8 mouse cellular contexts compared by ENCODE assay signal in genomic region chr2:152180323-152180722, GRCm38 (mm10). TPM values are rescaled to one million over a fixed set of nuclear protein-coding genes. Genes with fewer than 3 reads are reported as not detected.
DNase-seq lines count a peak whose midpoint lies in the region; ATAC-seq and TF ChIP-seq lines count a peak whose summit lies in the region.

No protein-coding gene starts in this region.

- H3K9ac ChIP-seq in midbrain, postnatal 0 days (replicated peaks; ENCODE audit: low read length, poor library complexity, severe bottlenecking) = no peak overlapping the region
- H3K9ac ChIP-seq in midbrain, embryonic 15.5 days = no peak overlapping the region
- H3K9ac ChIP-seq in heart, embryonic 15.5 days = no peak overlapping the region
- H3K9ac ChIP-seq in limb, embryonic 15.5 days = no peak overlapping the region
- no peak overlapping the region for H3K9ac ChIP-seq in hindbrain, embryonic 13.5 days

- H3K36me3 ChIP-seq in midbrain, postnatal 0 days (ENCODE audit: insufficient read depth, low read length) = no peaks in the 10 kb centered on the region
- H3K36me3 ChIP-seq in midbrain, embryonic 15.5 days (replicated peaks) = no peaks in the 10 kb centered on the region
- H3K36me3 ChIP-seq in heart, embryonic 15.5 days = no peaks in the 10 kb centered on the region
- H3K36me3 ChIP-seq in limb, embryonic 15.5 days = no peaks in the 10 kb centered on the region
- no peaks in the 10 kb centered on the region for H3K36me3 ChIP-seq in hindbrain, embryonic 13.5 days

- TF ChIP-seq CTCF in midbrain, postnatal 0 days (IDR thresholded peaks at IDR 0.05) = no peak
- TF ChIP-seq CTCF in layer of hippocampus, adult 2 months (conservative IDR thresholded peaks at IDR 0.05) = no peak

- H3K4me1 ChIP-seq in midbrain, postnatal 0 days (ENCODE audit: insufficient read depth, low read length) = no peaks in the 10 kb centered on the region
- H3K4me1 ChIP-seq in midbrain, embryonic 15.5 days = peaks cover 5% of the 10 kb centered on the region; the same call in 1 of the 2 replicates
- peaks cover 13% of the 10 kb centered on the region for H3K4me1 ChIP-seq in heart, embryonic 15.5 days (replicated peaks)
- H3K4me1 ChIP-seq in limb, embryonic 15.5 days = peaks cover 7% of the 10 kb centered on the region; the same call in 1 of the 2 replicates
- H3K4me1 ChIP-seq in hindbrain, embryonic 13.5 days (replicated peaks) = peaks cover 11% of the 10 kb centered on the region

- peak; percentile 20 for DNase-seq in midbrain, postnatal 0 days (ENCODE audit: low spot score)
- peak; percentile 76 for DNase-seq in adrenal gland, postnatal 14 days
- no peak for DNase-seq in layer of hippocampus, adult 9-11 months
- no peak for DNase-seq in layer of hippocampus, adult 2 months (ENCODE audit: low spot score in 2 of 2)

- no peak overlapping the region for H3K4me2 ChIP-seq in midbrain, postnatal 0 days (ENCODE audit: low read depth, low read length, poor library complexity, severe bottlenecking)
- no peak overlapping the region for H3K4me2 ChIP-seq in midbrain, embryonic 15.5 days
- H3K4me2 ChIP-seq in heart, embryonic 15.5 days = no peak overlapping the region
- H3K4me2 ChIP-seq in limb, embryonic 15.5 days = no peak overlapping the region
- no peak overlapping the region for H3K4me2 ChIP-seq in hindbrain, embryonic 13.5 days

- no peaks in the 10 kb centered on the region for H3K27me3 ChIP-seq in midbrain, postnatal 0 days (ENCODE audit: insufficient read depth, low read length)
- H3K27me3 ChIP-seq in midbrain, embryonic 15.5 days (replicated peaks) = no peaks in the 10 kb centered on the region
- no peaks in the 10 kb centered on the region for H3K27me3 ChIP-seq in heart, embryonic 15.5 days
- no peaks in the 10 kb centered on the region for H3K27me3 ChIP-seq in limb, embryonic 15.5 days
- no peaks in the 10 kb centered on the region for H3K27me3 ChIP-seq in hindbrain, embryonic 13.5 days

- H3K27ac ChIP-seq in midbrain, postnatal 0 days (ENCODE audit: low read depth, low read length) = no peak overlapping the region
- H3K27ac ChIP-seq in midbrain, embryonic 15.5 days = no peak overlapping the region
- peak overlapping the region; percentile 70 for H3K27ac ChIP-seq in heart, embryonic 15.5 days
- H3K27ac ChIP-seq in limb, embryonic 15.5 days = no peak overlapping the region
- no peak overlapping the region for H3K27ac ChIP-seq in hindbrain, embryonic 13.5 days
- H3K27ac ChIP-seq in layer of hippocampus, adult 2 months = no peak overlapping the region

- no peaks in the 10 kb centered on the region for H3K9me3 ChIP-seq in midbrain, postnatal 0 days (ENCODE audit: low read length)
- no peaks in the 10 kb centered on the region for H3K9me3 ChIP-seq in midbrain, embryonic 15.5 days
- no peaks in the 10 kb centered on the region for H3K9me3 ChIP-seq in heart, embryonic 15.5 days (replicated peaks)
- no peaks in the 10 kb centered on the region for H3K9me3 ChIP-seq in limb, embryonic 15.5 days
- 0 out of 2 replicates have a peak, but pooled peaks cover 5% of the 10 kb centered on the region for H3K9me3 ChIP-seq in hindbrain, embryonic 13.5 days

- H3K4me3 ChIP-seq in midbrain, postnatal 0 days (ENCODE audit: low read depth, low read length) = no peak overlapping the region
- H3K4me3 ChIP-seq in midbrain, embryonic 15.5 days = no peak overlapping the region
- no peak overlapping the region for H3K4me3 ChIP-seq in heart, embryonic 15.5 days
- H3K4me3 ChIP-seq in limb, embryonic 15.5 days = no peak overlapping the region
- H3K4me3 ChIP-seq in hindbrain, embryonic 13.5 days = no peak overlapping the region
- H3K4me3 ChIP-seq in layer of hippocampus, adult 2 months = no peak overlapping the region

- WGBS in midbrain, postnatal 0 days = 71% methylated on average over 6 of the region's 6 CpGs
- 68% methylated on average over 6 of the region's 6 CpGs for WGBS in midbrain, embryonic 15.5 days
- WGBS in heart, embryonic 15.5 days = 38% methylated on average over 6 of the region's 6 CpGs
- WGBS in limb, embryonic 15.5 days = 53% methylated on average over 6 of the region's 6 CpGs
- WGBS in hindbrain, embryonic 13.5 days = 53% methylated on average over 6 of the region's 6 CpGs

- ATAC-seq in midbrain, postnatal 0 days (ENCODE audit: low FRiP score) = 0 out of 2 replicates have a peak, but pooled peaks have one; percentile 34
- ATAC-seq in midbrain, embryonic 15.5 days (replicated peaks) = no peak
- ATAC-seq in heart, embryonic 15.5 days (replicated peaks; ENCODE audit: insufficient number of reproducible peaks, insufficient read depth, low FRiP score, low read depth) = peak; percentile 85
- ATAC-seq in limb, embryonic 15.5 days (ENCODE audit: insufficient number of reproducible peaks, low FRiP score, low TSS enrichment, low read depth) = peak; percentile 80
- ATAC-seq in hindbrain, embryonic 13.5 days (ENCODE audit: low FRiP score) = no peak

RNA-seq across cellular contexts. Expression of gene Tcf15, which starts 37.0 kb away (rescaled TPM):
- 2.7 TPM in 1 of 2 replicates, not detected in the other for total RNA-seq in midbrain, postnatal 0 days (2014; rRNA removed)
- 0.58 and 0.90 TPM in 2 replicates for polyA plus RNA-seq in midbrain, postnatal 0 days (2015; fragmentation: Nextera tagmentation; extraction: Ambion mirVana)
- polyA plus RNA-seq in midbrain, embryonic 15.5 days (2015; fragmentation: Nextera tagmentation; extraction: Ambion mirVana) = 1.1 TPM in 2 replicates
- 20.2 and 22.0 TPM in 2 replicates for total RNA-seq in adrenal gland, postnatal 14 days (2021)
- polyA plus RNA-seq in heart, embryonic 15.5 days (2015; fragmentation: Nextera tagmentation; extraction: Ambion mirVana) = 14.1 and 14.3 TPM in 2 replicates
- polyA plus RNA-seq in limb, embryonic 15.5 days (2015; fragmentation: Nextera tagmentation; extraction: Ambion mirVana) = 6.2 and 7.6 TPM in 2 replicates
- 2.8 and 3.2 TPM in 2 replicates for polyA plus RNA-seq in hindbrain, embryonic 13.5 days (2015; fragmentation: Nextera tagmentation; extraction: Ambion mirVana)
- total RNA-seq in layer of hippocampus, adult 2 months (2021) = 1 to 10 TPM; 2.7 to 5.1 TPM

RNA-seq across cellular contexts. Expression of gene Csnk2a1, which starts 46.3 kb away (rescaled TPM):
- total RNA-seq in midbrain, postnatal 0 days (2014; rRNA removed) = 156 and 161 TPM in 2 replicates
- polyA plus RNA-seq in midbrain, postnatal 0 days (2015; fragmentation: Nextera tagmentation; extraction: Ambion mirVana) = 101 and 106 TPM in 2 replicates
- 106 and 110 TPM in 2 replicates for polyA plus RNA-seq in midbrain, embryonic 15.5 days (2015; fragmentation: Nextera tagmentation; extraction: Ambion mirVana)
- 103 and 105 TPM in 2 replicates for total RNA-seq in adrenal gland, postnatal 14 days (2021)
- polyA plus RNA-seq in heart, embryonic 15.5 days (2015; fragmentation: Nextera tagmentation; extraction: Ambion mirVana) = 57.9 and 74.6 TPM in 2 replicates
- polyA plus RNA-seq in limb, embryonic 15.5 days (2015; fragmentation: Nextera tagmentation; extraction: Ambion mirVana) = 74.6 and 93.0 TPM in 2 replicates
- 122 and 127 TPM in 2 replicates for polyA plus RNA-seq in hindbrain, embryonic 13.5 days (2015; fragmentation: Nextera tagmentation; extraction: Ambion mirVana)
- 10 to 100 TPM; 95.3 to 97.7 TPM for total RNA-seq in layer of hippocampus, adult 2 months (2021)

Comparison
In these comparisons a context has a peak if more than half of its experiments do, and no peak if none do; other contexts are left out.
1. ATAC-seq: peak in midbrain, postnatal 0 days (single experiment), heart, embryonic 15.5 days (single experiment) and limb, embryonic 15.5 days (single experiment); none in midbrain, embryonic 15.5 days (single experiment) and hindbrain, embryonic 13.5 days (single experiment).
2. DNase-seq: peak in midbrain, postnatal 0 days (single experiment) and adrenal gland, postnatal 14 days (single experiment); none in layer of hippocampus, adult 9-11 months (single experiment) and layer of hippocampus, adult 2 months (0 of 2).